Mouse (Mus musculus): ENCODE measurements around the gene Adamts18.

Adamts18 gene

GRCm38 (mm10) chr8:113848653-113849135 lies at the start of gene Adamts18:
TSS of gene Adamts18 (minus strand) at chr8:113848738.
- DNase-seq (ENCODE audit: low spot score in 2 of 2), result peak; percentile 64 to 70

DNA sequence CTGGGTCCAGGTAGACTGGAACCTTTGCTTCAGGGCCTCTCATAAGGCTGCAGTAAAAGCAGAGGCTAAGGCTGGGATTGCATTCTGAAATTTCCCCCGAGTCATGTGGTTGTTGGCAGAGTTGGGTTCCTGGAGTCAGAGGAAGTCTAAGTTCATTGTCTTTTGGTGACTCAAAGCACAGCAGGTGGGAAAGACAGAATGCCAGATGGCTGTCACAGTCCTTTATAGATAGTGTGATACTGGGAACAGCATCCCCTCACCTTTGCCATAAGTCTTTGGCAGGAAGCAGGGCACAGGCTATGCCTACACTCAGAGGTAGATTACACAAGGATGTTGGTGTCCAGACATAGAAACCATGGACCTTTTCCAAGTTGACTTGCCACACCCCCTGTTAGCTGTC lies 47.9 kb upstream of the Adamts18 start:
- no peak for DNase-seq (ENCODE audit: low spot score in 2 of 2)

GRCm38 (mm10) chr8:113891376-113891775 lies 42.8 kb upstream of the Adamts18 start:
- no peak for DNase-seq (ENCODE audit: low spot score in 2 of 2)

DNA sequence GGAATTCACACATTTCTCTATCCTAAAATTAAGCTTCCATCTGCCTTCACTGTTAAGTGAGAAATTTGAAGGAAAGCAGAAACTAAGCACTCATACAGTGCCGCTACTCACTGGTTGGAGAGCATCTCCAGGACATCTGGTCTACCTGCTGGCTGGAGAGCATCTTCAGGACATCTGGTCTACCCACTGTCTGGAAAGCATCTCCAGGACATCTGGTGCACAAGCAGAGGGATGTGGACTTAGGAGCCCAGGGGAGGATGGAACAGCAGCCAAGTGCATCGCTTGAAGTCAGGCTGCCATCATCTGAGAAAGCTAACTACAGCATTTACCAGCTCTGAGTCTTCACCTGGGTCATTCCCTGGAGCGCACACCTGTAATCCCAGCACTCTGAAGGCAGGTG lies 38.0 kb upstream of the Adamts18 start:
- DNase-seq (ENCODE audit: low spot score in 2 of 2), result peak in 1 of 2 experiments; percentile 44

- no peak for DNase-seq (ENCODE audit: low spot score in 2 of 2)
These were observed 36.6 kb upstream of the Adamts18 start for GRCm38 (mm10) chr8:113885101-113885500.

DNA sequence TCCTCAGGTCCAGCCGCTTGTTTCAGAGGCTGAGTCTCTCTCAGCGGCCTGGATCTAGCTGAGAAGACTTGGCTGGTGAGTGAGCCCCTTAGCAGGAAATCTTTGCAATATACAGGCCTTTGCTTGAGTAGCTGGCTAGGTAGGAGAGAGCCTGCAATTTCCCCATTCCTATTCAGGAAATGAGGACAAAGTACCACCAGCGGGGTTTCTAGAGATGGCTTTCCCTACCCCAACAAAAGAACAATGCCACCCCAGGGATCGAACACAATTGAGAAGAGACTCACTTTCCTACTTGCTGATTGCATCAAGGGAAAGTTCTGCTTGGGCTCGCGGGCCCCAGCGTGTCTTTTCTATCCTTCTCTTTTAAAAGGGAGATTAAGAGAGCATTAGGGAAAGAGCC lies 35.5 kb upstream of the Adamts18 start:
- no peak for DNase-seq (ENCODE audit: low spot score in 2 of 2)

DNA sequence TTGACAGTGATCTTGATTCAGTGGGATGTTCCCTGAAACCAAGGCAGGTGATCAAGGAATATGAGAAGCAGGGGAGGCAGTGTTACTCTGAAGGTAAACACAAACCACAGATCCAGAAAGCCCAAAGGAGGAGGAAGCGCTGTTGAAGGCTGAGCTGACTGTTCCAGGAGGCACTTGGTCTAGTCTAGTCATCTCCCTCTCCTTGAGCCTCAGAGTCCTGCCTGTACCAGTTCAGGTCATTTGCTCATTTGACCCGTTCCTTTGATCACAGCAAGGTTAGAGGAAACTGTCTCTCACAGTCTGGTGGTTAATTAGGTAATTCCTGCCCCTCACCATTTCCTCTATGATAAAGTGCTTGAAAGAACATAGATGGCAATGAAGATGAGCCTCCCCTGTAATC lies 34.0 kb upstream of the Adamts18 start:
- DNase-seq (ENCODE audit: low spot score in 2 of 2), result no peak

DNA sequence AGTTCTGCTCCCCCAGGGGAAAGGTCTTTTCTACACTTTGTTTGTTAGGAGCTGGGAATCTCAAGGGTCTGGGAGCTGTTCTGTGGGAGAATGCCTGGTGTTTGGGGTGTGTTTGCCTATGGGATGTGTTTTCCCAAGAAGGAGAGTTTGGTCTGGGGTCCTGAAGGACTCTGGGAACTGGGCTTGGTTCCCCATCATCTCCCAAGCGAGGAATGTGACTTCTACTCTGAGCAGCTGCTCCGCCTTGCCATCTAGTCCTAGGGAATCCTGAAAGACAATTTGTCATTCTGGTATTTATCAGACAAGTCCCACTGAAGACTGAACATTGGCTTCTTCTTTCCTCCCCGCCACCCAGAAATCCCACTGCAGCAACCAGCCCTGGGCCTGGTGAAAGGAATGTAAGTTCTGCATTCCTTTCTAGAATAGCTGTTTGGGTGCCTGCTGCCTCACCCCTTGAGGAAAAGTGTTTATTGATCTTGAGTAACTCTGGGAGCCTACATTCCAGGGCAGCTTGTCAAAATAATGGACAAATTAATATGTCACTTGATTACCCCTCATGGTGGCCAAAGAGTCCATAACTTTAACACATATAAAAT lies 30.0 kb upstream of the Adamts18 start:
- no peak for DNase-seq (ENCODE audit: low spot score in 2 of 2)

- peak; percentile 84 to 93 for DNase-seq (ENCODE audit: low spot score in 2 of 2)
These were observed 25.0 kb upstream of the Adamts18 start for GRCm38 (mm10) chr8:113873446-113874120.

- DNase-seq (ENCODE audit: low spot score in 2 of 2), result no peak
These were observed 23.9 kb upstream of the Adamts18 start for GRCm38 (mm10) chr8:113872436-113872835.

GRCm38 (mm10) chr8:113866530-113866929 lies 18.0 kb upstream of the Adamts18 start:
- DNase-seq (ENCODE audit: low spot score in 2 of 2), result no peak

DNA sequence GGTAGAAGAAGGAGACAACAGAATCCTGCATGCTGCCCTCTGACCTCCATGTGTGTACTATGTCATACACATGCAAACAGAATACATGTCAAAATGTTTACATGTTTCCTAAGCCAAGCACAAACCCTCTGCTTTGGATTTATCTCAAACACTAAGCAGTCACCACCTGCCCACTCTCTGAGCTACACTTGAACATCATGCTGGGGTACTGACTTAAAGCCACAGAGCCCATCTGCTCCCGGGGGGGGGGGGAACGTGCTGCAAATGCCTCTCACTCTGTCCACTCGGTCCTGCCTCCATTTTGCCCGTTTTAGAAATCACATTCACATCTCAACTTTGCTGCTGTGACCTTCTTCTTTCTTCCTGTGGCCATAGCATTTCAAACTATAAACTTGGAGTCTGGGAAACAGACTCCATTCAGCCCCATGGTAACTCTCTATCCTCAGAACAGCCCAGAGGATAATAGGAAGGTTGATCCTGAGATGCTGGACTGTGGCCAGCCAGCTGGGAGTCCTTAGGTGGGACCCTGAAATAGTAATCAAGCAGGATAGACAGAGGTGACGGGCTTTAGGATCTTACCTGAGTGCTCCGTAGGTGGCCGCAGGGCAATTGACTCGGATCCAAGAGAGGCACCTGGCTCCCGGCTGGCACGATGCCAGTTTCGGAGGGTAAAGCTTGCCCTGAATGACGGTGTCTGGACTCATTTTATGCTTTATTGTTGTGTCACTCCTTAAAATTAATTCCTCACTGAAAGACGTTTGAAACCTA lies 17.0 kb upstream of the Adamts18 start:
- no peak for DNase-seq (ENCODE audit: low spot score in 2 of 2)

DNA sequence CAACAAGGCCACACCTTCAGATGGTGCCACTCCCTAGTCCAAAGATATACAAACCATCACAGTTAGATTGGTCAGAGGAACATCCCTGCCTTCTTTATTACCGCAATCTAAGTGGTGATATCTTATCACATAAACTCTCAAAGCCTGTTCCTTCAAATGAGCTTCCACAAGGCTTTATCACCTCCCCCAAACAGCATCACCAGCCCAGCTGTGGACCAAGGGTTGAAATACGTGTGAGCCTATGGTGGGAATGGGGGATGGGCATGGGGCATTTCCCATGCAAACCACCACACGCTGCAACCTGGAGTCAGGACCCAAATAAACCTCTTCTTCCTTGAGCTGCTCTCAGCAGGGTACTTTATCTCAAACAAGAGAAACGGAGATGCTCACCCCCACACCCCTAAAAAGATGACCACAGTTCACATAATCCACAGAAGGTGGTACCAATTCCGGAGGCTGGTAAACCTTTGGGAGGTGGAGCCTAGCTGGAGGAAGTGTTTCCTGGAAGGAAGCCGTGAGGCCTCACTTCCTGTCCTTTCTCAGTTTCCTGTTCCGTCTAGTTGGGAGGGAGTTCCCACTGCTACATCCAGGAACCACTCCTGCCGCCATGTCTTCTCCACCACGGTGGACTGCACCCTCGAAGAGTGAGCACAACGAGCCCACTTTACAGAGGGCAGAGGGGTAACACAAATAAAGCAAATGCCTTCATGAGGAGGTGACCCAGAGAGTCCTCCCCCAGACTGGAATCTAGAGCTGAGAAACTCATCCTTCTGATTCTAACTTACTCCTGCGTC lies 11.5 kb upstream of the Adamts18 start:
- DNase-seq (ENCODE audit: low spot score in 2 of 2), result no peak

DNA sequence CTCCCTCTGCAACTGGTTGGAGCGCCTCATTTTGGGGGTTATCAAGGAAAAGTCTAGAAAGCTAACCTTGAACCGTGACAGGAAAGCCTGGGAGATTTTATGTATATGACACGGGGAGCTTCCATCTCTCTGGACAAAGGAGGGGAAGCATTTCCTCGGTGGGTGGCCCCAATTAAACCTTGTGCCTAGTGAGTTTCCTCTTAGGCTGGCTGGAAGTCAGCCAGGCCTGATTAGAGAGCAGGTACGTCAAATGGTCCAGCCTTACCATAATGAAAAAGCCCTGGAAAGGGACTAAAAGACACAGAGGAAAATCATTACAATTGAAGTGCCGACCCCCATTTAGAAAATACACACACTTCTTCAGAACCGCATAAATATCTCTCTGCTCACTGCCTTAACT lies 10.3 kb upstream of the Adamts18 start:
- no peak for DNase-seq (ENCODE audit: low spot score in 2 of 2)

GRCm38 (mm10) chr8:113854622-113855293 lies 6.2 kb upstream of the Adamts18 start:
- peak; percentile 35 to 39 for DNase-seq (ENCODE audit: low spot score in 2 of 2)

- no peak for DNase-seq (ENCODE audit: low spot score in 2 of 2)
These were observed 5.2 kb upstream of the Adamts18 start for GRCm38 (mm10) chr8:113853714-113854113.

- DNase-seq (ENCODE audit: low spot score in 2 of 2), result no peak
These were observed 3.1 kb upstream of the Adamts18 start for GRCm38 (mm10) chr8:113851655-113852054.

- peak in 1 of 2 experiments; percentile 33 for DNase-seq (ENCODE audit: low spot score in 2 of 2)
These were observed 371 bp downstream of the Adamts18 start for GRCm38 (mm10) chr8:113848081-113848652.

GRCm38 (mm10) chr8:113847606-113848080 lies 895 bp downstream of the Adamts18 start:
- no peak for DNase-seq (ENCODE audit: low spot score in 2 of 2)

GRCm38 (mm10) chr8:113846669-113847068 lies 1.9 kb downstream of the Adamts18 start:
- no peak for DNase-seq (ENCODE audit: low spot score in 2 of 2)

DNA sequence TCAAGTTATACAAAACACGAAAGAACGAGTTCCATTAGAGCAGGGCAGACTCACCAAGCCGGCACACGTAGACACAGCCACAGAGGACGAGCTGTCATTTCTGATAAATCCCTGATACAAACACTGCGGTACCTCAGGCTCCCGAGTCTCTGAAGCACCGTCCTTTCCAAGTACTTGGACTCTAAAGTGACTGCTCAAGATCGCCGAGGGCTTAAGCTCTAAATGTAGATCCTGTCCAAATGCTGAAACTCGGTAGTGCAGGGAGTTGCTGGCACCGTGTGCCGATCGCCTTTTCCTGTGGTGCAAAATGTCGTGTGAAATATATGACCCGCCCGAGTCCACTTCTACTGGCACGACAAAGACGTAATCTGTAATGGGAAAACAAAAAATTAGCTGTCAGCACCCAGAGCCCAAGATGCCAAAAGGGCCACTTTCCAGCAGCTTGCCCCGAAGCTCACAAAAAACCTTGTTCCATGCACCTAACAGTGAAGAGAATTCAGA lies 3.7 kb downstream of the Adamts18 start:
- DNase-seq (ENCODE audit: low spot score in 2 of 2), result no peak

All from right cerebral cortex, postnatal 10 days (tissue).